Mouse (Mus musculus) neutrophil, adult 59 days (primary cell): ENCODE data around the gene Gm10272. TPM values are rescaled to one million over a fixed set of nuclear protein-coding genes. Genes with fewer than 3 reads are reported as not detected.

ENCODE experiments used
- total RNA-seq, 2 experiments: library from RNA; stranded (reverse); gene quantifications; 1 replicate in 1 of 2; 2 replicates in 1 of 2; pipeline ENCODE4 v1.2.4; 2023

The Gm10272 gene
- not detected for total RNA-seq

GRCm38 (mm10) chr10:77706326-77706725, at the start of gene Gm10272:
Gene Gm10272, plus strand, starts transcription at chr10:77706626.

DNA sequence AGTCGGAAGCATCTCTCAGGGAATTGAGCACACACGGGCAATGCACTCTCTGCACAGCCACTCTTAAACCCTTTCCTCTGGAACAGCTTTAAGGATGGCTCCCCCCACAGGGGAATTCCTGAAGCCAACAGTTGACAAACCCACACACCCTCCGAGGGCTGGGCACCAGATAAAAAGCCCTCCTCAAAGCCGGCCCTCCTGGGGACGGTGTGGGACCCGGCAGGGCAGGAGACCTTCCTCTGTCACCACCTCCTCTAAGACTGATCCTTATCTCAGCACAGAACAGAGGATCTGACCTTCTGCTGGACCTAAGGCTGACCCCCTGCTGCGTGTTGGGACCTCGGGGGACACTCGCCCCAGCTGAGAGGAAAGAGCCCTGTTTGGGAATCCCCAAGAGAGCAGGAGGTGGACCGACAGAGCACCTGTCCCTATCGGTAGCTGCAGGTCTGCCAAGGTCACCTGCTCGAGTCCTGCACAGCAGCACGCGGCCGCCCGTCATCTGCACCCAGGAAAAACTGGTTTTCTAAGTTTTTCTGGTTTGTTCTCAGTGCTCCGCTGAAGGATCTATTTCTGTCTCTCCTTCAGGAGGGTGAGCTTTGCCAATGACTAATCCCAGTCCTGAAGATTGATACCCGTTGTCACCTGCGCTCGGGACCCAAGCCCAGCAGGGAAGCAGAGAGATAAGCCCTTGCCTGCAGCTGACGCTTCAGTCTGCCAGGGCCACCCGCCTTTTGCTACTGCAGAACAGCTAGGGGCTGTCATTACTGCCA, 20.3 kb upstream of the Gm10272 start, which contains the start of gene Tspear:
Gene Tspear (plus strand): TSS at position 675 of the 770 bp plus-strand sequence.

DNA sequence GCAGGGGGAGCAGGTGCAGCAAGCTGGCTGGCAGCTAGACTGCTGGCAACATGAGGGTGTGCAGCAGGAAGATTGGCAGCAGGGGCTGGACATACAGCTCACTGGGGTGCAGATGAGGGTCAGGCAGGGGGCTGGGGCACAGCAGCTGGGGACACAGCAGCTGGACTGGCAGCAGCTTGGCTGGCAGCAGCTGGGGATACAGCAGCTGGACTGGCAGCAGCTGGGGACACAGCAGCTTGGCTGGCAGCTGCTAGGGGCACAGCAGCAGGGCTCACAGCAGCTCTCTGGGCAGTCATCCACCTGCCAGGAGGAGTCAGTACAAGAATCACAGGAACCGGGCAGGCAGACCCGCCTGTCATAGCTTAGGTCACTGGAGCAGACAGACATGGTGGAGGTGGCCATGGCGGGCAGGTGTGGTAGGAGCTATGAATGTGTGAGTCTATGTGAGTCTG, 16.0 kb upstream of the Gm10272 start, which contains the start of gene Gm19402:
Gene Gm19402 (minus strand): TSS at position 402 of the 452 bp plus-strand sequence.

GRCm38 (mm10) chr10:77697133-77697532, 9.3 kb upstream of the Gm10272 start, which contains the start of gene Gm9508:
Gene Gm9508, minus strand, starts transcription at chr10:77697233.

DNA sequence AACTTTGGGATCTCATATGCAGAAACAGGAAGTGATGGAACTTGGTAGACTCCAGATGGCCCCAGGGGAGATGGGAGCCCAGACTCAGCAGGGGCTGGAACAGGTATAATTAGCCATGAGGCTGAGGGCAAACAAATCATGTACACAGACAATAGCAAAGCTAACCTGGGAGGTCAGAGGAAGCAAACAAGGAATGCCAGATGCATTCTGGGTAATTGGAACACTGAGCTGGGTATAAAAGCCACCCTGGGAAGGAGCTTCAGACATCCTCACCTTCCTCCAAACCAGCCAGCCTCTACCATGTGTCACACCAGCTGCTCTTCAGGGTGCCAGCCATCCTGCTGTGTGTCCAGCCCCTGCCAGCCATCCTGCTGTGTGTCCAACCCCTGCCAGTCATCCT, 4.7 kb downstream of the Gm10272 start, which contains the start of gene Gm10024:
Gene Gm10024 (plus strand): TSS at position 301 of the 400 bp plus-strand sequence.

DNA sequence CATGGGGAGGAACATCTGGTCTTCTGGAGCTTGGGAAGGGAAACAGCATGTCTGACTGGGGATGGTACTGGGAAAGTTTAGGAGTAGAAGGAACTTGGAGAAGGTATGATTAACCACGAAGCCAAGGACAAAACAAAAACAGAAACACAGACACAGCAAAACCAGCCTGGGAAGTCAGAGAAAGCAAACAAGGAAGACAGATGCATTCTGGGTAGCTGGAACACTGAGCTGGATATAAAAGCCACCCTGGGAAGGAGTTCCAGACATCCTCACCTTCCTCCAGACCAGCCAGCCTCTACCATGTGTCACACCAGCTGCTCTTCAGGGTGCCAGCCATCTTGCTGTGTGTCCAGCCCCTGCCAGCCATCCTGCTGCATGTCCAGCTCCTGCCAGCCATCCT, 9.1 kb downstream of the Gm10272 start, which contains the start of gene Gm10142:
Gene Gm10142 (plus strand): TSS at position 301 of the 400 bp plus-strand sequence.

GRCm38 (mm10) chr10:77720299-77720698, 13.9 kb downstream of the Gm10272 start, which contains the start of gene Krtap12-1:
Gene Krtap12-1, plus strand, starts transcription at chr10:77720599.

DNA sequence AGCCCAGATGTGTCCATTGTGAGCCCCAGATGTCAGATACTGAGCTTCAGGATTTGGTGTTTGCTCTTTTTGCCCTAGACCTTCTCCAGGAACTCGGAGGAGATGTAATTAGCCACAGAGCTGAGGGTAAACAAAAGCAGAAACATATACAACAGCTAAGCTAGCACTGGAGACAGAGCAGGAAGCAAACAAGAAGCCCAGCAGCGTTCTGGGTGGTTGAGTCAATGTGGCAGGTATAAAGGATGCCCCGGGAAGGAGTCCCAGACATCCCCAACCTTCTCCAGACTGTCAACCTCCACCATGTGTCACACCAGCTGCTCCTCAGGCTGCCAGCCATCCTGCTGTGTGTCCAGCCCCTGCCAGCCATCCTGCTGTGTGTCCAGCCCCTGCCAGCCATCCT, 19.8 kb downstream of the Gm10272 start, which contains the start of gene Gm10100:
Gene Gm10100 (plus strand): TSS at position 301 of the 400 bp plus-strand sequence.

DNA sequence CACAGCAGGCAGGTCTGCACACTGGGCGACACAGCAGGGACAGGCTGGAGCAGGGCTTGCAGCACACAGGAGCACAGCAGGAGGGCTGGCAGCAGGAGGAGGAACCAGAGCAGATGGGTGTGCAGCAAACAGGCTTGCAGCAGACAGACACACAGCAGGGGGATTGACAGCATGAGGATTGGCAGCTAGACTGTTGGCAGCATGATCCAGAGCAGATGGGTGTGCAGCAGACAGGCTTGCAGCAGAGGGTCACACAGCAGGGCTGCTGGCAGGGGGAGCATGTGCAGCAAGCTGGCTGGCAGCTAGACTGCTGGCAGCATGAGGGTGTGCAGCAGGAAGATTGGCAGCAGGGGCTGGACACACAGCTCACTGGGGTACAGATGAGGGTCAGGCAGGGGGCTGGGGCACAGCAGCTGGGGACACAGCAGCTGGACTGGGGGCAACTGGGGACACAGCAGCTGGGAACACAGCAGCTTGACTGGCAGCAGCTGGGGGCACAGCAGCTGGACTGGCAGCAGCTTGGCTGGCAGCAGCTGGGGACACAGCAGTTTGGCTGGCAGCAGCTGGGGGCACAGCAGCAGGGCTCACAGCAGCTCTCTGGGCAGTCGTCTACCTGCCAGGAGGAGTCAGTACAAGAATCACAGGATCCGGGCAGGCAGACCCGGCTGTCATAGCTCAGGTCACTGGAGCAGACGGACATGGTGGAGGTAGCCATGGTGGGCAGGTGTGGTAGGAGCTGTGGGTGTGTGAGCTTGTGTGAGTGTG, 35.7 kb downstream of the Gm10272 start, which contains the start of gene Gm18596:
Gene Gm18596 (minus strand): TSS at position 715 of the 765 bp plus-strand sequence.

DNA sequence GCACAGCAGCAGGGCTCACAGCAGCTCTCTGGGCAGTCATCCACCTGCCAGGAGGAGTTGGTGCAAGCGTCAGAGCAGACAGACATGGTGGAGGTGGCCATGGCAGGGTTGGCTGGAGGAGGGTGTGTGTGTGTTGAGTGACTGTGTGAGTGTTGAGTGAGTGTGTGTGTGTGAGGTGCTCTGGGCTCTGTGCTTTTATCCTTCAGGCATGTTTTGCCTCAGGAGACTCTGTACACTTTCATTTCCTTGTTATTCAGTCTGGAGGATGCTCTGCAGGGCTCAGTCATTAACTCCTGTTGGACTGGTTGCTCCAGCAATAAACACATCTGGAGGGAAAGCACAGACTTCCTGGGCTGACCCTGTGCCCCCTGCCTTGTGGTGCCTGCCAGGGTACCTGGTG, 44.8 kb downstream of the Gm10272 start, which contains the start of gene Gm9736:
Gene Gm9736 (minus strand): TSS at position 101 of the 400 bp plus-strand sequence.

Other genes with a start within 250 kb of the Gm10272 start
- gene Fam207a, start 190.8 kb upstream of the Gm10272 start, total RNA-seq: 10 to 100 TPM; 14.1 to 14.8 TPM
- gene Itgb2, start 176.4 kb upstream of the Gm10272 start, total RNA-seq: 100 to 1,000 TPM; 864 to 906 TPM
- gene Pttg1ip, start 124.9 kb upstream of the Gm10272 start, total RNA-seq: 10 to 100 TPM; 84.8 to 91.5 TPM
- 10 to 100 TPM; 53.3 to 62.0 TPM for gene Sumo3, start 100.5 kb upstream of the Gm10272 start, total RNA-seq
- not detected for gene Gm49325, start 100.4 kb upstream of the Gm10272 start, total RNA-seq
- 10 to 100 TPM; 31.4 to 37.3 TPM for gene Ube2g2, start 84.4 kb upstream of the Gm10272 start, total RNA-seq
- not detected for gene Tspear, start 20.1 kb upstream of the Gm10272 start, total RNA-seq
- gene Gm19402, start 15.9 kb upstream of the Gm10272 start, total RNA-seq: not detected
- gene Gm9508, start 9.4 kb upstream of the Gm10272 start, total RNA-seq: not detected
- not detected for gene Gm10024, start 4.8 kb downstream of the Gm10272 start, total RNA-seq
- gene Gm10142, start 9.2 kb downstream of the Gm10272 start, total RNA-seq: not detected
- not detected for gene Krtap12-1, start 14.0 kb downstream of the Gm10272 start, total RNA-seq
- gene Gm10100, start 19.9 kb downstream of the Gm10272 start, total RNA-seq: not detected
- not detected for gene Gm18596, start 36.0 kb downstream of the Gm10272 start, total RNA-seq
- gene Gm9736, start 44.7 kb downstream of the Gm10272 start, total RNA-seq: not detected
- gene Gm3233, start 53.1 kb downstream of the Gm10272 start, total RNA-seq: not detected
- not detected for gene Gm3238, start 64.7 kb downstream of the Gm10272 start, total RNA-seq
- gene Gm7138, start 70.3 kb downstream of the Gm10272 start, total RNA-seq: not detected
- not detected for gene Gm3250, start 75.9 kb downstream of the Gm10272 start, total RNA-seq
- gene Gm7137, start 81.6 kb downstream of the Gm10272 start, total RNA-seq: not detected
- not detected for gene Gm9639, start 88.5 kb downstream of the Gm10272 start, total RNA-seq
- not detected for gene Gm19668, start 92.5 kb downstream of the Gm10272 start, total RNA-seq
- gene Gm9507, start 105.2 kb downstream of the Gm10272 start, total RNA-seq: not detected
- gene Gm2696, start 108.1 kb downstream of the Gm10272 start, total RNA-seq: not detected
- not detected for gene Krtap10-4, start 120.5 kb downstream of the Gm10272 start, total RNA-seq
- not detected for gene Krtap10-10, start 129.3 kb downstream of the Gm10272 start, total RNA-seq
- gene Gm36176, start 140.2 kb downstream of the Gm10272 start, total RNA-seq: not detected
- not detected for gene Gm10318, start 146.2 kb downstream of the Gm10272 start, total RNA-seq
- gene Gm3285, start 155.3 kb downstream of the Gm10272 start, total RNA-seq: not detected
- gene Lrrc3, start 195.9 kb downstream of the Gm10272 start, total RNA-seq: under 1 TPM; 0.11 to 0.31 TPM